Mouse (Mus musculus) lung, postnatal 14 days (tissue): ENCODE measurements around the gene Smyd1.

ENCODE experiments used
- DNase-seq: peaks from one replicate; pipeline ENCODE4 v3.0.0; 2021

Smyd1 gene

DNA sequence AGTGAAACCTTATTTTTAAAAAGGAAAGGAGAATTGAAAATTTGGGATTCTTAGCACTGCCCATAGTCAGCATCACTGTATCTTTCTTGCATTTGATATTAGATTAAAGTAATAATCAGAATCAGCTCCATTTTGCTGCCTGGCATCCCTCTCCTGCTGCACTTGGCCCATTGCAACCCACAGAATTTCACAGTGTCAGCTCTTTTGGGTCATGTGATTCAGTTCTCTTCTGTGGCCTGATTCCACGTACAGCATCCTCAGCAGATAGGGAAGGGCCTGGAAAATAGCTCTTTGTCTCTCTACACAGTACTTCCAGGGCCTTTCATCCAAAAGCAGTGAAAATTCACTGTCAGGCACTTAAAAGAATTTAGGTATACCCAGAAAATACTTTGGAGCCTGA, 64.7 kb downstream of the Smyd1 start:
- no peak for DNase-seq

DNA sequence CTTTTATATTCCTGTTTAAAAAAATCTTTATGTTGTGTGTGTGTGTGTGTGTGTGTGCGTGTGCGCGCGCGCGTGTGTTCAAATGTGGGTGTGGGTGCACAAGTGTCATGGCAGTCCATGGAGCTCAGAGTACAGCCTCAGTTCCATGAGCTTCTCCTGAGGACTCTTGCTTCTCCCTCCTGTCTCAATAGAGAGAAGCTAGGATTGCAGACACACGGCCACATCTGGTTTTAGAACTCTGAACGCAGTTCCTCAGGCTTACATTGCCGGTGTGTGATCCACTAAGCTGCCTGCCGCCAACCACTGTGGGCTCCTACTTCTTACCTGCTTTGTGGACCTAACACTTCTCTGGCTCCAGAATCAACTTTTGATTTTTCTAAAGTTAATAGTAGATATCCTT, 65.9 kb downstream of the Smyd1 start:
- DNase-seq = no peak

DNA sequence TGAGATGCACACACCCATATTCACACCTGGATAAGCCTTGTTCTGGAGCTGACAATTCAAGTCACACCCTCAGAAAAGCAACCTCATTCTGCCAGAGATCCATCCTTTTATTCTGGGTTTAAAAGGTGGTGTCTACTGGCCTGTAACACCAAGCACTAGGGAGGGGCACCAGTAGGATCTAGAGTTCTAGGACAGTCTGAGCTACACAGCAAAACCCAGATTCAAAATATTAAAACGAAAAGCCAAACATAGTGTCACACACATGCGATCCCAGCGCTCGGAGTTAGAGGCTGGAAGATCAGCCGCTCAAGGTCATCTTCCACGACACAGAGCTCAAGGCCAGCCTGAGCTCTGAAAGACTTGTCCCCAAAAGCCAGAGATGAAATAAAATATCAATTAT, 67.6 kb downstream of the Smyd1 start:
- DNase-seq = no peak

DNA sequence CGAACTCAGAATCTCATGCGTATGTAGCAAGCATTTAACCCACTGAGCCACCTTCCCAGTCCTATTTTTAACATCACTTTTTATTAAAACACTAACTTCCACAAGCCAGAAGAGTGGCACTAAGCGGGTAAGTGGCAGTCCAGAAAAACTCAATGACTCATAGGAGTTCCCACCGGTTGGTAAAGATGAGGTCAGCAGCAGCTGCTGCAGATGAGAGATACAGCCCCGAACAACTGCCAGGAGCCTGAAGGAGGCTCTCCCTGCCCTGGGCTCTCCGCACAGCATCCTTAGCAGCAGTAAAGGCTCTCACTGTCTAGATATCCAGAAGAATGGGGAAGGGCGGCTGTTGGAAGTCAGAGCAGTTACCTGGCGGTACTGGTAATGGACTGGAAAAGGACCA, 71.1 kb downstream of the Smyd1 start:
- DNase-seq = no peak

DNA sequence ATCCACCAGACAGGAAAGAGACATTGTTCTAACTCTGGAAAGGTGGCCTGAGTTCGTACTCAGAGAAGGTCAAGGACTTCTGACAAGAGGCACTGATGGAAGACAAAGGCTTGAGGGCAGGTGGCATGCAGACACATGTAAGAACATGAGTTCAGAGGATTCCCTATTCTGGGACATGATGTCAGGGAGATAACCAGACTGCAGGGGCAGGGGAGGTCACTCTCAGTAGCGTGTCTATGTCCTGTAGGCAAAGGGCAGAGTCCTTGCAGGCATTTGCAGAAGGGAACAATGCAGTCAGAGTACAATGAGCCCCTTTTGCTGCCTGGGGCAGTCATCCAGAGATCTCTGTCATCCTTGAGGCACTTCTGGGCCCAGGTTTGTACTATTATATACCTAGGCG, 72.4 kb downstream of the Smyd1 start:
- no peak for DNase-seq

DNA sequence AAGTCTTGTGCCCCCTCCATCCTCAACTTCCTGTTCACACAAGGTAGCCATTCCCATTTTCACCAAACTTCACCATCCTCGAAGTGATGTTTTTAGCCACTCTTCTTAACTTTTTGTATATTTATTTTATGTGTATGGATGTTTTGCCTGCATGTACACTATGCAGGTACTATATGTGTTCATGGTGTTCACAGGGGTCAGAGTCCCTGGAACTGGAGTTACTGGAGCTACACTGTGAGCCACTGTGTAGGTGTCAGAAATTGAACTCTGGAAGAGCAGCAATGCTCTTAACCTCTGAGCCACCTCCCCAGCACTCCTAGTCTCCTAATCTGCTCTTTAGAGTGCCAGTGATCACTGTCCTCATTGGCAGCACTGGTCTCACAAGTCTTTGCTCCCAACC, 73.6 kb downstream of the Smyd1 start:
- no peak for DNase-seq

DNA sequence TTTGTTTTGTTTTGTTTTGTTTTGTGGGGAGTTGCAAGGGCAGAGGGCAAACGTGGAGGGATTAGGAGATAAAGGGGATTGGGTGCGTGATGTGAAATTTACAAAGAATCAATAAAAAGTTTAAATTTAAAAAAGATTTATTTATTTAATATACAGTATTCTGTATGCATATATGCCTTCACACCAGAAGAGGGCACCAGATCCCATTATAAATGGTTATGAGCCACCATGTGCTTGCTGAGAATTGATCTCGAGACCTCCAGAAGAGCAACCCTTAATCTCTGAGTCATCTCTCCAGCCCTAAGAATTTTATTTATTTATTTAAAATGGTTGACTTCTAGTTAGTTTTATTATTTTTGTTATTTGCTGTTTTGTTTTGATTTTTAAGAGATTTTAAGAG, 78.8 kb downstream of the Smyd1 start:
- DNase-seq = no peak

DNA sequence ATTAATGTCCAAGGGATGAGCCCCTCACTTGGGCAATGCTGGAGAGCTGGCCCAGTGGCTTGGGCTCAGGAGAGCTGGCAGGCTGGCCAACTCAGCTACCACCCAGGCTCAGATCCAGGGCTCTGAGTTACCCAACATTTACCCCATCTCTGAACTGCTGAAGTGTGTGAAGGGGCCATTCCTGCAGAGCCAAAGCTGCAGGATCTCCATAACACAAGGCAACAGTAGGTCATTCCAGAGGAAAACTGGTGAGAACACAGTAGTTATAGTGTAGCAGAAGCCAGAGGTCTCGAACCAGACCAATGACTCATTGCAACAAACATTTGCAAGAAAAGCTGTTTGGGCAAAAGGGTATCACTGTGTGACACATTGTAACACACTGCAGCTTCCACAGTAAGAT, 79.2 kb downstream of the Smyd1 start:
- no peak for DNase-seq

DNA sequence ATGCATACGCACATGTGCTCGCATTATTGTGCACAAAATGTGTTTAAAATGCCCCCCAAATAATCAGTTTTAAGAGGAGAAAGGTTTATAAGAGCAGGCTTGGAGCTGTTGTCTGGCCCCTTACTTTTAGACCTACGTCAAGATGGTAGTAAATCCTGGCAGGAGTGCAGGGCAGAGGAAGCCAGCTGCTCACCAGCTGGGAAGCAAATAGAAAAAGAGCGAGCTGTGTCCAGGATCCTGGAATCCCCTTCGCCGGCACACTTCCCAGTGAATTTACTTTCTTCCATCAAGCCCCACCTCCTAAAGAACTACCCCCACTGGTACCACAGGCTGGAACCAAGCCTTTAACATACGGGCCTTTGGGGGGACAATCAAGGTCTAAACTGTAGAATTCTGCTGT, 81.2 kb downstream of the Smyd1 start:
- no peak for DNase-seq

DNA sequence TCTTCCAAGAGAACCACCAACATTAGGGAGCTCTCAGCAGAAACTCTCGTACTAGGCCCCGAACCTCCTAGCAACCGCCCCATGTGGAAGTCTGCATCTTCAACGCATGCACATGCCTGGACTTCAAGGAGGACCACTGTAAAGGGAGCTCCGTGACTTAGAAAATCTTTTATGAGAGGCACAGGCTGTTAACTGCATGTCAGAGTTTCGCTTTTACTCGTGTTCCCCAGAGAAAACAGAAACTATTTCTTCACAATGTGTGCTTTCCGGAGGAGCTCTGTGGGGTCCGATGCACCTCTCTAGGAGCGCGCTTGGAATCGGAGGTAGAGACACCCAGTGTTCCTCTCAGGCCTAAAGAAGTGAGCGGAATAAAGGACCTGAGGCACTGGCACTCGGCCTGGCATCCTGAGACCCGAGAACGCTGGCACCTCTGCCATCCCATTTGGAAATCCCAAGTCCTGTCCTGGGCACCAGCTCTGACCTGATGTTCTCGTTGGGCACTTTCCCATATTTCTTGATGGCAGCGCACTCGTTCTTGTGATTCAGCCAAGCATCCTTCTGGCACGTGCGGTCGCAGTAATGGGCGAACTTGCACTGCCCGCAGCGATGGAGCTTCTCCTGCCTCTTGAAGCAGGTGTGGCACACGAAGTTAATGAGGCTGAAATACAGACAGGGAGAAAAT, 82.8 kb downstream of the Smyd1 start:
- no peak for DNase-seq

DNA sequence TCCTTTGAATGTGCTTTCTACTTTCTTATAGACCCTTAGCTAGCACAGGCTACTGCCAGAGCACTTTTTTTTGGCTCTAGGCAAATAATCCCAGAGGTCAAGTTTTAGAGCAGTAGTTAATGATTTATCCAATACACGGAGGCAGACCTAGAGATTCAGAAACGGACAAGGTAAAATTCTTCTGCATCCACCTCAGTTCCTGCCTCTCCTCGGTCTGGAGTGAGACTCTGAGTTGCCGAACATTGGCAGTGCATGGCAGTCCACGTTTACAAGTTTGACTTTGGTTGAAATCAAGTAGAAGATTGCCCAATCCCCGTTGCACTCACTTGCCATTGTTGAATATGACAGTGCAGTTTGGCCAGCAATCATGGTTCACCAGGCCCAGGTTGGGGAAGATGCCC, 85.0 kb downstream of the Smyd1 start:
- DNase-seq = no peak

DNA sequence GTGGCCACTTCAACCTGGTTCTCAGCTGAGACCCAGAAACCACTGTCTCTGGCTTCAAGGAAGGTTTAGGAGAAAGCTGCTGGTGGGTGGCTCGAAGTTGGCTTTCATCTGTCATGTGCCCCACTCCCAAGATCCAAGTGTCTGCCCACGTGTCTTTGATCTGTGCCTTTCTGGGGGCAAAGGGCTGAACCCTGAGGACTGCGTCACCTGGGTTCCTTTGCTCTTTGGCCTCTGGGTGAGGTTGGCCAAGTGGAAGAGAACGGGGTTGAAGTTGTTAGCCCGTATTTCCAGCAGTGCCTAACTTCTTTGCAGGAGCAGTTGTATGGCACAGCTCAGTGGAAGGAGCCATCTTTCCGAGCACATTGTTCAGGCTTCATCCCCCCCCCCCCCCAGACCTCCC, 85.5 kb downstream of the Smyd1 start:
- no peak for DNase-seq

DNA sequence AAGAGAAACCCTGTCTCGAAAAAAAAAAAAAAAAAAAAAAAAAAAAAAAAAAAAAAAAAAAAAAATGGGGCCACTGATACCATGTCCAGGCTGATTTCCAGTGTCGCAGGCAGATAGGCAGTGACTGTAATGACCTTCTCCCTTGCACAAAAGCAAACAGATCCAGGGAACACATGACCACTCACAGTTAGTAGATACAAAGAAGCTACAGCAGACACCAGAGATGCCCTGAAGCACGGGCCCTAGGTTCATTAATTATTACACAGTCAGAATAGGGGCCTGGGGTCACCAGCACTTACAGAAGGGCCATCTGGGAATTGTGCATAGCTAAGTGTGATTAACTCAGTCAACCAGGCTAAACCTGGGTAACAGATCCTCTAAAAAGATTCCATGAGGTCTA, 86.1 kb downstream of the Smyd1 start:
- DNase-seq = no peak

DNA sequence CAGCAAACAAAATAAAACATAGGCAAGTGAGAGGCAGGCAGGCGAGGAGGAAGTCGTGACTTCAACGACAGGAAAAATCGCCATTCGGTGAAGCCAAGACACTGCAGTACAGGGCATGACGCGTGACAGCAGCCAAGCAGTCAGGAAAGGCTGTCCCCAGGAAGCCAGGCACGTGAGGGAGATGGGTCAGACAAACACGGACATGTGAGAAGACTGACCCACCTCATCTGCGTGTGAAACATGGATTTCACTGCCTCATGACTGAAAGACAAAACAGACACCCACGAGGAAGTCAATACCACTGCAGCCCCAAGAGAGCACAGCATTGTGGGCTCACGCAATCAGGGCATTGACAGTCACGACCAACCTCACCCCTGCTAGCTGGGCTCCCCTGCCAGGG, 86.9 kb downstream of the Smyd1 start:
- no peak for DNase-seq

DNA sequence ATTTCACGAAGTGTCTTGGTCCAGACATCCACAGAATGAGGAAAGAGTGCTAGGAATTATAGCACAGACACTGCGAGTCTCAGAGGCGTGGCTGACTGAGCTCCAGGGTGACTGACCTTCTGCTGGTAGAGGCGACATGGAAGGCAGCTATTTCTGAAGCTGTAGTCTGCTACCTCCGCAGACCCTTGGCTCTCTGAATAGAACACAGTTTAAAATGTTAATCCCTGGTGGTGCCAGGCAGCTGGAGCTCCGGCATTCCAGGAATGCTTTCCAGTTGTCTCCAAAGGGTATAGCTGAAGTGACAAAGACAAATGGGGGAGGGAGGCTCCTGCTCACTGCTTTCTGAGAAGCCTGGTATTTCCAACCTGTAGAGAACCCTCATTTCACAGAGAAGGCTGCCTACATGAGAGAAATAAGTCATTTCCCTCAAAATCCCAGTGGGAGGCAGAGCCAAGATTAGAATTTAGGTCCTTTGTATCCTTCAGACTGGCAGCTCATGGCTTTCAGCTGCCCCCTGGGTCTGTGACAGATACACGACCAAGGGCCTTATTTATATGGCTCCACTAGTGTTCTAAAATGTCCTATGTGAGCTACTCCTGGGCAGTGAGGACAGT, 94.8 kb downstream of the Smyd1 start:
- DNase-seq = no peak

DNA sequence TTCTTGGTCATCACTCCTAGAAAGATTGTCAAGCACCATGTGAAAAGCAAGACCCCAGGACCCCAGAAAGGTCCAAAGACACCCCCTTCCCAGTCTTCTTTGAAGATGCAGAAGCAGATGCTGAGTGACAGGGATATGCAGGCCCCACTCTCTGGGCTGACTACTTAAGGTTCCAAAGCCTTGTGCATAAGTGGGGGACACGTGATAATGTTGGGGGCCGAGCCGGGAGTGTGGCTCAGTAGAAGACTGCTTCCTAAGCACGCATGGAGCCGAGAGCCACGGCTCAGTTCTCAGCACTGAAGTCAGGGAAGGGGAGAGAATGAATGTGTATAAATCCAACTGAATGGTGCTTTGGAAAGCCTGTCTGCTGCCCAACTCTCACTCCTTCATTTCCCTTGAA, 95.5 kb downstream of the Smyd1 start:
- no peak for DNase-seq

DNA sequence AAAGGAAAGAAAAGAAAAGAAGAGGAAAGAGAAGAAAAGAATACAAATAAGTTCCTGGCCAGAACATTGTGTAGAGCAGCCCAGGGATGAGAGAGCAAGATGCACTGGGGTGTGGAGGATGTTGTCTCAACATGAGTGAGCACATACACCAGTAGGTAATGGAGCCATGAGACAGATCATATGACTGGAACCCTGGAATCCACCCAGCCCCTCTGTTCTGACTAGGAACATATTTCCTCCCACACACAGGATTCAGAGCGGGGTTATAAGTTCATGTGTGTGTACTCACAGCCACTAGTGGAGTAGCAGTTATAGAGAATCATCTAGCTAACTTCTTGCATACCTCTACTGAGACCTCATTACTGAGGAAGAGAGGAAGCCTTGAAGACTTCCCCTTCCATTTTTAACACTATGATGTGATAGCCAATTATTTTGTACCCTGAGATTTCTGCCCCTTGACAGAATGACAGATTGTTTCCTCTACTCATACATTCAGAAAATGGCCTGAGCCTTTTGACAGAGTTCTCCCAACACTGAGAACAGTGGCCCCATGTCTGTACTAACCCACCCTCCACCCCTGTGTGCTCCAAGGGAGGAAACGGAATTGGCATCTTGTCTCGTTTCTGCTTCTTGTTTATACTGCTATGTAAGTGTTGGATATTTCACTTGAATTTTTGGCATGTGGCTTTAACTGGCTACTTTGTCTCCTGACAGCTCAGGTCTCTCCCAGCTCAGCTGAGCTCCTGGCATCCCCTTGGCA, 97.7 kb downstream of the Smyd1 start:
- DNase-seq = no peak

DNA sequence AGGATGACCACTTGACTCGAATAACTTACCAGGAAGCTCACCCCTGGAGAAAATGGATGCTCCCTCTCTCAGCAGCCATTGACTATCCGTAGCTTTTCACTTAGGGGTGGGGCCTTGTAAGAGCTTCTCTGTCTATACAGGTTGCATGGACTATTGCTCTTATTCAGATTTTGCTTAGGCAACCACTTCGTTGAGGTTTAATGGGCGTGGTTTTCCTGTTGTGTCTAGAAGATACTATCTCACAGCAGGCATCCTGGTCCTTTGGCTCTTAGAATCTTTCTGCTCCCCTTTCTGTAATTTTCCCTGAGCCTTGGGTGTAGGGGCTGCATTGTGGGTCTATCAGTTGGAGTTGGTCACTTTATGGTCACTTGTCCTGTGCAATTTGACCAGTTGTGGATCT, 100.5 kb downstream of the Smyd1 start:
- no peak for DNase-seq

DNA sequence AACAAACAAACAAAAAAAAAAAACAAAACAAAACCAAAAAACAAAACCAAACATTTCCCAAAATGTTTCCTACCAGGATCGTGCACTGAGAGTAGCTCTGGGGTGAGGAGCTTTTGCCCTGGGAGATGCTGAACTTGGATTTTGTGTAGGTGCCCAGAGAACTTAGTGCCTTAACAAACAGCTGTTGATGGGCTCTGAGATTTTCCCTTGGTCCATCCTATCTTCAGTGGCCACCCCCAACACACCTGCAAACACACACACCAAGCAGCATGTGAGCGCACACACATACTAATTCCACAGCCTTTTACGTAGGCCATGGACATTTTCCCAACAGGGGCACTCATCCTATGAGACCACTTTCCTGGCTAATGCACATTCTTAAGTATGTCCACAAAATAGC, 109.6 kb downstream of the Smyd1 start:
- no peak for DNase-seq

DNA sequence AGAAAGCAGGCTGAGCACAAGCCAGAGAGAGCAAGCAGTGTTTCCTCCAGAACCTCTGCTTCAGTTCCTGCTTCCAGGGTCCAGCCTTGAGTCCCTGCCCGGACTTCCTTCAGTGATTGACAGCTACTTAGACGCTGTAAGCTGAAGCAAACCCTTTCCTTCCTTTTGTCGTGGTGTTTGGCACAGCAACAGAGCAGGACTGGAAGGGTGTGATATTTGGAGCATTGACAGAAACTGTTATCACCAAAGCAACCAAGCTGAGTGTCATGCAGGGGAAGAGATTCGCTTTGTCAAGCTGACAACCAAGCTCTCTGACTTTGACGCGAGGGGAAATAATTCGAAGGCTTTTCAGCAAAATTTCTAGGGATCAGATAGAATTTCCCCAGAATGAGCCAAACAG, 110.1 kb downstream of the Smyd1 start:
- DNase-seq = no peak

DNA sequence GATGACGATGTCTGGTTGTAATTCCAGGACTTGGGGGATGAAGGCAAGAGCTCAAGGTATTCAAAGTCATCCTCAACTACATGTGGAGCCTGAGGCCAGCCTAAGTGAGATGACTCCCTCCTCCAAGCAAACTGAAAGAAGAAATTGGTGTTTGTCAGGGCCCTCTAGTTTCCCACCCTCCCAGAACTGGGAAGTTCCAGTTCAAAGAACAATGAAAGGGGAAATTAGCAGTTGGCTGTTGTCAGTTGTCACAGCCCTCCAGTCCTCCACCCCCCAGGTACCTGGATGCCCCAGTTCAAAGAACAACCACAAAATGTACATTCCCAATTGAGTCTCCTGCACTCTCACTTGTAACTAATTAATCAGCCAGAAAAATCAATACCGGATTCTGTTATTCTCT, 113.3 kb downstream of the Smyd1 start:
- DNase-seq = no peak

DNA sequence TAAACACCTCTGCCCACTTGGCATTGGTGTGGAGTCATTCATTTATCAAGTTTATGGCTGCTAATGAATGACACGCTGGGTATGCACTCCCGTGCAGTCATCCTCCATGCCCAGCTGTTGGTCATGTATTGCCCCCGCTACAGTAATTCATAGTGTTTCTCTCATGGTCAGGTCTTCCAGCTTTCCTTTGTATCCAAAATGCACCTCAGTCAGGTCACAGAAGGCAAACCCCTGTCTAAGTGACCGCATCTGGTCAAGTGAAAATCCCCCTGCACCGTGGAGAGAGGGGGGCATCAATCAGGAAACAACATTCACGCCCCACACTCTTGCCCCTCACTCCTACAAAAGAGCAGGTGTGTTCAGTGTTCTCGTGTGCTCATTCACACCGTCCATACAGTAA, 117.9 kb downstream of the Smyd1 start:
- no peak for DNase-seq

DNA sequence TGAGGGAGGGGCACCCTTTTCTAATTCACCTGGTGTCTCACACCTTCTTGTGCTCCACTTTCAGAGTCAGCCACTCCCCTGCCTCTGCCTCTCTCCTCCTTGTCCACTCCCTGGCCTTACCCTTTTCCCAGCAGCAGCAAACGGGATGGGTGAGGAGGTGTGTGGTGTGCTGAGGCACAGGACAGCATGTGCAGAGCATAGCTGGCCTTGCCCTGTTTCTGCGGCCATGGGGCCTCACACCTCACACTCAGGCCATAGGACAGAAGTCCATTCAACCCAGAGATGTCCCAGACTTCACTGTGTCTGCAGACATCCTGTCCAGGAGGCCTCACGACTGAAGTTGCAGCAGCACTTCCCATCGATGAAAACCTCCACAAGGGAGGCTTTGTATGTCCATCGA, 118.4 kb downstream of the Smyd1 start:
- no peak for DNase-seq

DNA sequence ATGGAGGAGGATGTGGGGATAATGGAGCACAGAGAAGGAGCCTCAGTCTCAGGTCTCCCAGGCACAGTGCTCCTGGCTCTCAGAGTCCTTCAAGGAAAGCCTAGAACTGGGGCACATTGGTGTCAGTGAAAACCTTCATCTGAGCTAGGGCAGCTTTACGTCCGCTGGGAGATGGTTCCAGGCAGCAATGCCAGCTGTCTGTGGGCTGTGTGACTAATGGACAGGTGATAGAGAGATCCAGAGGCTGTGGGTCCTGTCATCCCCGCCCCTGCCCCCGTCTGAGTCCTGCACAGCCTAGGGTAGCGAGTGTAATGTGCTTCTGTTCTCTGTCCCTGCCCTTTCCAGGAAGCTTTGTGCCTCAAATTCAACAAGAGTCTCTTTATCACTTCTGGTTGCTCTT, 120.1 kb downstream of the Smyd1 start:
- no peak for DNase-seq

DNA sequence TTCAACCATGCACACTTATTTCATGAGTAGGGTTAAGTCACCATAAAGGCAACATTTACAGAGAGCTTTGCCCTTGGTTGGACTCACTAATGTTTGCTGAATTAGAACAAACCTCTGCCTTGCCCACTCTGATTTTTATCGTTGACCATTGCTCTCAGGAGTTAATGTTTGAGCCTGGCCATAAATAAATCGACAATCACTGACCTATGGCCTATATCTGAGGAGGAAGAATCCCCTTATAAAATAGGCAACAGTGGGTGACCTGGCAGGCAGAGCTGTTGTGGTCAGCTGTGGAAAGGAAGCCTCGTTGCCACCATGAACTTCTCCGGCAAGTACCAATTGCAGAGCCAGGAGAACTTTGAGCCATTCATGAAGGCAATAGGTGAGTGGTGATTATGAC, 122.4 kb downstream of the Smyd1 start, which contains the start of gene Fabp1:
Fabp1 (plus strand) TSS at position 216 of the 400 bp plus-strand sequence.
- DNase-seq = no peak
